Mouse (Mus musculus): ENCODE data around the gene Hoxd4. TPM values are rescaled to one million over a fixed set of nuclear protein-coding genes. Genes with fewer than 3 reads are reported as not detected.

Hoxd4 gene
- polyA plus RNA-seq, 1 experiment from 2014 or later, result not detected

DNA sequence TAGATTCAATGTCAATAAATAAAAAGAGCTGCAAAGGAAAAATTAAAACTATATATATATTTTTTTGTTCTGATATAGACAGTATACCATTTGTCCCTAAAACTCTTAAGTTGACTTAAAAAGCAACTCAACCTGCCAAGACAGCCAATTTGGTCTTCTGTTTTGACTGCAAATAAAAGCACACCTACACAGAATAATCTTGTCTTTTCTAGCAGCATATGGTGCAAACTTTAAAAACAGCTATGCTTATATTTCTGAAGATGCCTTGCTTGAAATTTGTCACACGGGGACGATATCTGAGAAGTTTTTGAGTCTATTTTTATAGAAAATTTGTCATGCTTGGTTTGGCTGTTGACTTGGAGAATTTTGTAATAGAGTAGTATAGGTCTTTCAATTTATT, 62.6 kb downstream of the Hoxd4 start:
- 86% methylated on average over 2 of the region's 2 CpGs for WGBS
- Histone ChIP-seq H3K4me3 (no peak overlapping the region), H3K27ac (replicated peaks) (no peak overlapping the region), H3K4me2 (replicated peaks) (no peak overlapping the region), H3K9me3 (no peaks in the 10 kb centered on the region), H3K9ac (replicated peaks) (no peak overlapping the region), H3K36me3 (no peaks in the 10 kb centered on the region), H3K4me1 (no peaks in the 10 kb centered on the region), H3K27me3 (peaks cover 8% of the 10 kb centered on the region; the same call in 1 of the 2 replicates)
- ATAC-seq (ENCODE audit: low FRiP score, low read depth), result no peak

- Histone ChIP-seq H3K27ac (replicated peaks) (no peak overlapping the region), H3K4me2 (replicated peaks) (no peak overlapping the region), H3K4me1 (no peaks in the 10 kb centered on the region), H3K4me3 (no peak overlapping the region), H3K9ac (replicated peaks) (no peak overlapping the region), H3K9me3 (no peaks in the 10 kb centered on the region), H3K27me3 (no peaks in the 10 kb centered on the region), H3K36me3 (no peaks in the 10 kb centered on the region)
- ATAC-seq (ENCODE audit: low FRiP score, low read depth), result no peak
- 73% methylated on average over 13 of the region's 13 CpGs for WGBS
Measured at GRCm38 (mm10) chr2:74777536-74778275, 66.0 kb downstream of the Hoxd4 start.

MicroRNAs encoded within 50 kb of the gene (microRNA counts, 519-probe panel; counts per million panel counts)
- not detected for microRNA mmu-miR-10b

Small RNAs within 50 kb of the gene (microRNA-seq; reads per million reads assigned to microRNA genes)
- not detected for gene Gm44463
- 78.3 reads per million, percentile 48 among the genes with 10 or more reads in this experiment for gene Mir10b

Other genes starting within 250 kb of the Hoxd4 start
- 59.7 and 60.8 TPM in 2 replicates for gene Lnpk, start 132.5 kb upstream of the Hoxd4 start, polyA plus RNA-seq (2016; fragmentation: Nextera tagmentation; extraction: Ambion mirVana)
- gene Evx2, start 52.4 kb upstream of the Hoxd4 start, polyA plus RNA-seq (2016; fragmentation: Nextera tagmentation; extraction: Ambion mirVana), result 1.2 and 1.4 TPM in 2 replicates
- gene Hoxd13, start 43.6 kb upstream of the Hoxd4 start, polyA plus RNA-seq (2016; fragmentation: Nextera tagmentation; extraction: Ambion mirVana), result 0.21 TPM in 1 of 2 replicates, not detected in the other
- not detected in 2 replicates for gene Hoxd12, start 36.9 kb upstream of the Hoxd4 start, polyA plus RNA-seq (2016; fragmentation: Nextera tagmentation; extraction: Ambion mirVana)
- gene Hoxd11, start 32.4 kb upstream of the Hoxd4 start, polyA plus RNA-seq (2016; fragmentation: Nextera tagmentation; extraction: Ambion mirVana), result not detected in 2 replicates
- gene Hoxd10, start 20.0 kb upstream of the Hoxd4 start, polyA plus RNA-seq (2016; fragmentation: Nextera tagmentation; extraction: Ambion mirVana), result not detected in 2 replicates
- gene Hoxd9, start 14.2 kb upstream of the Hoxd4 start, polyA plus RNA-seq (2016; fragmentation: Nextera tagmentation; extraction: Ambion mirVana), result not detected in 2 replicates
- 0.08 and 0.15 TPM in 2 replicates for gene Hoxd8, start 7.3 kb upstream of the Hoxd4 start, polyA plus RNA-seq (2016; fragmentation: Nextera tagmentation; extraction: Ambion mirVana)
- gene Hoxd3, start within 50 bp of the Hoxd4 start, polyA plus RNA-seq (2016; fragmentation: Nextera tagmentation; extraction: Ambion mirVana), result not detected in 2 replicates
- not detected in 2 replicates for gene Gm28230, start 14.8 kb downstream of the Hoxd4 start, polyA plus RNA-seq (2016; fragmentation: Nextera tagmentation; extraction: Ambion mirVana)
- 0.31 and 0.40 TPM in 2 replicates for gene Hoxd1, start 51.1 kb downstream of the Hoxd4 start, polyA plus RNA-seq (2016; fragmentation: Nextera tagmentation; extraction: Ambion mirVana)
- 110 and 118 TPM in 2 replicates for gene Mtx2, start 113.9 kb downstream of the Hoxd4 start, polyA plus RNA-seq (2016; fragmentation: Nextera tagmentation; extraction: Ambion mirVana)

Measured in midbrain, embryonic 12.5 days (tissue).